Mouse (Mus musculus) brain, embryonic 14.5 days (tissue): ENCODE results near the gene C2cd4c. TPM values are rescaled to one million over a fixed set of nuclear protein-coding genes. Genes with fewer than 3 reads are reported as not detected.

Experiments used
- DNase-seq: peaks from one replicate; pipeline ENCODE4 v3.0.0-alpha.2; 2011; ENCODE audit warnings: low read depth
- CTCF ChIP-seq: fragments of 200-500 bp; IDR thresholded peaks from 2 replicates; pipeline ENCODE4 v1.5.1; 2012; ENCODE audit warnings: inconsistent platforms, mild to moderate bottlenecking, moderate library complexity, borderline replicate concordance; ENCODE audit not compliant: insufficient read depth, insufficient read length; ENCODE audit errors: extremely low read depth
- POLR2A ChIP-seq: fragments of 200-500 bp; IDR thresholded peaks from 2 replicates; pipeline ENCODE4 v1.6.1; 2012; ENCODE audit warnings: mild to moderate bottlenecking, inconsistent platforms, borderline replicate concordance; ENCODE audit not compliant: poor library complexity, insufficient read depth, insufficient read length, severe bottlenecking; ENCODE audit errors: extremely low read depth
- polyA plus RNA-seq: library from polyadenylated mRNA; depleted of rRNA; stranded (reverse); fragments of >200 nt; gene quantifications from 2 replicates; pipeline ENCODE4 v1.2.3, GENCODE M21; 2012

C2cd4c gene
- polyA plus RNA-seq, 1 experiment = 10.4 TPM

DNA sequence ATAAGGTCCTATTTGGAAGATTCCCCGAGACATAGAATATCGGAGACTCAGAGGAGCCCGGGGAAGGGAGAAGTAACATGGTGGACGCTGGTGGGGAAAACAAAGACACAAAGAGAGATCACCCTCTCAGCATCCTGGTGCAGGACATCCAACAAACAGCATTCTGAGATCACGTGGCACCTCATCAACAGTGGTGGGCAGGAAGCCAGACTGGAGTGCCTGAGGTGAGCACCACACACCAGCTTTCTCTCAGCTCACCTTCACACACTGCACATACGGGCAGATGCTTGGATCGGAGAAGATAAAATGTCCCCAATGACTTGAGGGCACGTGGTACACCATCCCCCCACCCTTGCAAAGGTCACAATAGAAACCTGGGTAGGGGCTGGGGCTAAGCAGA is 22.5 kb upstream of the C2cd4c start:
- DNase-seq = no peak

DNA sequence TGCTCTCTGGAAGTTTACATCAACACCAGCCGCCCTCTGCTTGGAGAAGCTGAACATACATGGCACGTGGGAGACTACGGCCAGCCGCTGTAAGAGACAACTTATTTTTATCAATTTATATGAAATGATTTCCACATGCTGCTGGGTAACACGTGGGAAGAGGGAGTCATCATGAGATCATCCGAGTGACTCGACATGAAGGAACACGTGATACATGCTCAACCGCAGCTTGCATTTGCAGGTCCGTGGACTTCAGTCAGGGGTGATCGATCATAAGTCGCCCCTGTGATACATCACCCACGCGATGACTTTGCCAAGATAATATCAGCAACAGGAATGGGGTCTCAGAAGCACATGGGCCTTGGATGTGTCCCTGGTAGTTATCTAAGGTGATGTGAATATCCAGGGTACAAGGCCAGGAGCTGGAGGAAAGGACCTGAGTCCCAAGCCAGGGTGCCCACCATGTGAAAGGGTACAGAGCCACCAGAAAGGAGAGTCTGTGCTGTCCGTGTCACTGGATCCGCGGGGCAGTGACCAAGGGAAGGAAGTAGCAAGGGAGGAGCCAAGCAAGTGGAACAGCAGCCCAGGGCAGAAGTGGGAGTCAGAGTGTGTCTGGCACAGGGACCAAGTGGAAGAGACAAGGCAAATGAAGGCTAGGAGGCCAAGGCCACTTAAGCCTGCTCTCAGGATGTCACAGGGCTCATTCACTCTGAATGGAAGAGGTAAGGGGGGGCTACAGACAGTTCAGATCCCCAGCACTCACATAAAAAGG is 19.4 kb upstream of the C2cd4c start:
- TF ChIP-seq CTCF = no peak
- TF ChIP-seq POLR2A = no peak
- DNase-seq = no peak

More for the DNA sequence above, 22.5 kb upstream of the C2cd4c start:
- TF ChIP-seq CTCF (no peak), POLR2A (no peak)

DNA sequence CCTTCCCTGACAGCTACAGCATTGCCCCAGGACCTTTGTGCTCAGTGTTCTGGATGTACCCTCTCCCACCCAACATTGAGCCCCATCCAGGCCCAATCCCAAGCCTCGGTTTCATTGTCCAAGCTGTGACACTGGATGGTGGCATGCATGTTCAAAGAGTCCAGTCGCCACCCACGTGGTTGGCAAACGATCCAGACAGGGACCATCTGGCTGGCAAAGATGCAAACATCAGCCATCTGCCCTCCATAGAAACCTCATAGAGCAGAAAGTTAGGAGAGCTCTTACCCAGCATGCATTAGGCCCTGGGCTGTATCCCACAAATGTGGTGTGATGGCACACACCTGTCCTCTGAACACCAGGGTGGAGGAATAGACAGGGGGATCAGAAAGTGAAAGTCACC is 17.6 kb upstream of the C2cd4c start:
- peak; percentile 76 for DNase-seq
- TF ChIP-seq CTCF = no peak
- no peak for TF ChIP-seq POLR2A

DNA sequence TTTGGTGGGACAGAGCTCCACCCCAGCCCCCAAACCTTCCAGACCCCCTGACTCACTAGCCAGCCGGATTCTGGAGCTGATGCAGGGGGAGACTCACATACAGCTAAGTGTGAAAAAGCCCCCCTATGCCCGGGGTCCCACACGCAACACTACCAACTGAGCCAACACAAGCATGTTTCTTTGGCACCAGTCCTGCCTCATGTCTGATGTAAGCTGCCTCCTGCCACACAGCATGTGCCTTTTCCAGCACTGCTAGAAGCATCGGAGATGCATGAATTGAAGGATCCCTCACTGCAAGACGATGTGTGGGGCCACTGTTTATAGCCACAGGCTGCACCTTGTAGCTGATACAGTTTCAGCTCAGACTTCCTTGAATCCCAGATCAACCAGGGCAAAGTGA is 14.6 kb upstream of the C2cd4c start:
- peak; percentile 81 for DNase-seq
- TF ChIP-seq CTCF = no peak
- TF ChIP-seq POLR2A = no peak

DNA sequence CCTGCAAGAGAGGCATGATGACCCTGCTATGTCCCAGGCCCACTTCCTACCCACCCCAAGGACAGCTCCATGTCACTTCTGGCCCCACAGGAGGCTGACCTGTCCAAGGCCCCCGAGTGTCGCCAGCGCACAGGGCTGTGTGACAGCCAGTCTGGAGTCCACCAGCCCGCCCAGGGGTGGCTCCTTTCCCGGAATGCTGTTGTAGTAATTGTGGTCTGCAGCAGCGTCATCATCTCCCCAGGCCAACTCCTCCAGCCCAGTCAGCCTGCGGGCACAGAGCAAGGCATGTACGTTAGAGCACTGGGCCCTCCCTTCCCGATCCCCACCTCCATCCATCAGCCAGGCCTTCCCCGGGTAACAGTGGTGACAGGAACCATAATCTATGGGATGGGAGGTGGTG is 12.3 kb upstream of the C2cd4c start:
- no peak for DNase-seq
- TF ChIP-seq CTCF (no peak), POLR2A (no peak)

DNA sequence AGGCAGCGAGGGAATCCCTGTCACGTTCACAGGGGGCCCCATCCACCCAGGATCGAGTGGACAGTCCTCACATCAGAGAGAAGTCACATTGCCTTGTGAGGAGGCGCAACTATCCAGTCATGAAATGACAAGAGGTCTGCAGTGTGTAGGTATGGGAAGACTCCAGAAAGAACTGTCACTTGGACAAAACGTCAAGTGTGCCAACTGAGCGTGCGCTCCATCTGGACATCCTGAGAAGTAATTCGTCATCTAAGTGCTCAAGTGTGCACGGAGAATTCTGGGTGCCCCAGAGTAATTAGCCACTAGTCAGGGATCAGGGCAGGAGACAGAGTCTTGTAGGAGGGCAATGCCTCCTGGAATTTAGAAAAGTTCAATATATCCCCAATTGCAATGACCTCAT is 11.6 kb upstream of the C2cd4c start:
- DNase-seq = no peak
- no peak for TF ChIP-seq POLR2A
- no peak for TF ChIP-seq CTCF

DNA sequence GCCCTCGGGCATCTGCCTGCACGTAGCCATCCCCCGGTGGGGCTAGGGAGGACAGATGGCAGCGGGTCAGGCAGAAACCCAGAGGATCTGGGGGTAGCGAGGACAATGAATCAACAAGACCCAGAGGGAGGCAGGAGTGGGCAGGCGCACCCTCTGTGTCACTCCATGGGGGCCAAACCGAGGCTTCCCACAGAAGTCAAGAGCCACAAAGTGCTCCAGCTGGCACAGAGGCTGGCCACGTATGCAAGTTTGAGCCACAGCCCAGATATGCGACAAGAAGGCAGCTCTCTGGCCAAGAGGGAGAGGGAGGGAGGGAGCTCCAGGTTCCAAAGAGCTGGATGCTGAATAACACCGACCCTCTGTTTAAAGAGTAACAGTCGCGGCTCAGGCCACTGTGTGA is 10.1 kb upstream of the C2cd4c start:
- TF ChIP-seq POLR2A (no peak), CTCF (no peak)
- DNase-seq = peak; percentile 4

DNA sequence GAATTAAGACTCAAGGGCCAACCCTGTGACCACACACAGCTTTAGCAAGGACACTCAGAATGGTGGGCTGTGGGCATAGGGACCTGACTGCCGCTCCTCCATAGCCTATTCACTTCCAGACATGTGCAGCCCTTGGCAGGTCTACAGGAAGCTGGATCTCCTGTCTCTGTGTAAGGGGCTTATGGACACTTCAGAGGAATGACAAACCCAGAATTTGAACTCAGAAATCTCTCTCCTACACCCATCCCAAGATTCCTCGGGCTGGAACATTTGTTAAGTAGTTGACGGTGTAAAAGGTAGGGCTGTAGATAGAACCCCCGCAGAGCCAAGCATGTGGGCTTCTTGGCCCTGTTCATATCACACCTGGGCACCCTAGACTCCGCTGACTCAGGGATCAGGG is 2.6 kb upstream of the C2cd4c start:
- TF ChIP-seq CTCF (no peak), POLR2A (no peak)
- DNase-seq = no peak

DNA sequence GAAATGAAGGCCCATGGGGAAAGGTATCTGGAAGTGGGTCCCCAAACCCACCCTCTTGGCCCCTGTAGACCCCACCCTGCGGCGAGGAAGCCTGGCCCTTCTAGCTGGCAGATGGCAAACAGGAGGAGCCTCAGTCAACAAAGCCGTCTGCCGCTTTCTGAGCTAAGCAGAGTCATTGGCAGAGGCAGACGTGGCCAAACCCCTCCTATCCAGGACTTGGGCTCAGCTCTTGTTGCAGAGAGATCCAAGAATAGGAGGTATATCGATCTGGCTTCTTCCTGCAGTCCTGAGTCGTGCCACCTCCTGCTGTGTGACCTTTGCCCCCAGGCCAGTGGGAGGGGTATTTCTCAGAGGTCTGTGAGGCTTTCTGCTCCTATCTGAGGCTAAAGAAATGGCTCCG is 2.0 kb upstream of the C2cd4c start:
- DNase-seq = peak; percentile 82
- TF ChIP-seq POLR2A = no peak
- no peak for TF ChIP-seq CTCF

DNA sequence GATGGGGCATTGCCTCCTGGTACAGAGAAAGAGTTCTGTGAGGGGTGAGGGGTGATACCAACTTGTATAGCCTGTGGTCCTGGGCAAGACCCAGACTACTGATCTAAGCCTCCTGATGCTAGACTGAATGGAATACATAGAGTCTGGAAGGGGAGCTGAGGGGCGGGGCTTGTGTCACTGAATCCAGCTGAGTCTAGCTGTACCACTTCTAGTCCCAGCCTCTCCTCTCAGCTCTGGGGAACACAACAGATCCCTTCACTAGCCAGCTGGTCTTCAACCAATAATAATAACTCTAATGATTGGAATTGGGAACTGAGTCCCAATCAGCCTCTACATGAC is 449 bp upstream of the C2cd4c start:
- TF ChIP-seq POLR2A = no peak
- no peak for TF ChIP-seq CTCF
- DNase-seq = no peak

DNA sequence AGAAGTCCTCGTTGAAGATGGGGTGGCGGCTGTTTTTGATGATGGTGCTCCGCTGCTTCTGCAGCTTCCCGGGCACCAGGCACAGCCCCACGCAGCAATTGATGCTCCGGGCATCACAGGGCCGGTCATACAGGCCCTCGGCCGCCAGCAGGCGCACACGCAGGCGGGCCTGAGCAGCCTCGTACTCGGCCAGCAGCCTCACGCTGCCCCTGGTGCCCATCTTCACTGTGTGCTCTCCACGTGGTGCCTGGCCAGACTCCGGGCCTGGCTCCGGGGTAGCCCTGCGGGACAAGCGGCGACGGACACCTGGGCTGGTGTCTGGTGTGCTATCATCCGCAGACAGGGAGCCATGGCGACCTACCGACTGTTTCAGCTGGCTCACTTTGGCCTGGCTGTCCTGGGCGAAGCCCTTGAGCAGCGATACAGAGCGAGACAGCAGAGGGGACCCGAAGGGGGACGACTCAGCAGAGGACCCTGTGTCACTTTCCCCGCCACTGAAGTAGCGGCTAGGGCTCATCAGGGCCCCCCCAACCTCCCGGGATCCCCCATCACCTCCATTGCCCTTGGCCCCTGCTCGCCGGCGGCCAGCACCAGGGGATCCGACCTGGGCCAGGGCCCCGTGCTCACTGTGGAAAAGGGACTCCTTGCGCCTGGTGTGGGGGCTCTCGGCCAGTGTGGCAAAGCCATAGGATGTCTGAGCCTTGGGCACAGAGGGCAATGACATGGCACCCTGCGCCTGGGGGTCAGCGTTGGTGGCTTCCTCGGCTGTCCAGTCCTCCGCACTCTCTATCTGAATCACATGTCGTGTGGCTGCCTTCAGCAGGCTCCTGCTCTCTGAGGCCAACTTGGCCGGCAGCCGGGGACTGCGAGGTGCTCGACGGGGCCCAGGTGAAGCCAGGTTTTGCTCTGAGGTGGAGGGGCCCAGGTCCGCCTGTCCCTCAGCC is 1.4 kb downstream of the C2cd4c start:
- peak; percentile 57 for DNase-seq
- TF ChIP-seq POLR2A (no peak), CTCF (peak; percentile 63)

DNA sequence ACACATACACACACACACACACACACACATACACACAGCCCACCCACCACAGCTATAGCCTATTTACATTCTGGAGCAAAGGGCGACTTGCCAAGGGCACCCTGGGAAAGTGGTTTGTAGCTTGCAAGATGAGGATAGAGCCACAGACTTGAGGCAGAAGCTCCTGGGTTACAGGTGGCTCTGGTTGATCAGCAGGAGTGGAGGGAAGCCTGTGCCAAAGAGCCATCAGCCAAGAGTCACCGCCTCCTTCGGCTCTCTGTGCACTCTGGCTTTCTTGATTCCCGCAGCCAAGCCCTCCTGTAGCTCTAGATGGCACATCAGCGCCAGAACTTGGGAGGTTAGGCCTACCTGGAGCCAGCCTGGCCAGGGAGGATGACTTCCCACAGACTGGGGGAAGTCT is 2.5 kb downstream of the C2cd4c start:
- no peak for TF ChIP-seq POLR2A
- no peak for TF ChIP-seq CTCF

DNA sequence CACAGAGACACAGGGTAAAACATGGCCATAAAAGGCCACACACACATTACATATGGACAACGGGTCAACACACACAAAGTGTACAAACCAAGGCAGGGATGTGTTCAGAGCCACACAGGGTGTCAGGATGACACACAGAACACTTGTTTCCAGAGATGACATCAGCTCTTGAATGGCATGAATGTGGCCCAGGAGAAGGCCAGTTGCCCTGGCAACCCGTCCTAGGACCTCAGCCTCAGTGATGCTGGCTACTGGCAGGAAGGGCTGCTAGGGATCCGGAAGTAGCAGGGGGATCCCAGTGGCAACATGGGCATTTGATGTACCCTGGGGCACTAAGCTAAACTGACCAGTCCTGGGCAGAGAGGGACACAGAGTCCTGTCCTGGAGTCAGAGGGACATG is 4.5 kb downstream of the C2cd4c start:
- TF ChIP-seq POLR2A (no peak), CTCF (no peak)
- DNase-seq = no peak

More for the DNA sequence above, 2.5 kb downstream of the C2cd4c start:
- no peak for DNase-seq
